Mouse (Mus musculus) thymus, adult 2 months (tissue): ENCODE results near the gene Lysmd2. TPM values are rescaled to one million over a fixed set of nuclear protein-coding genes. Genes with fewer than 3 reads are reported as not detected.
A peak's percentile ranks its signal among the peaks of the same experiment; 100 is the strongest.

ENCODE experiments used
- DNase-seq: peaks from one replicate; pipeline ENCODE4 v3.0.0; 2021
- H3K27ac ChIP-seq: fragments of 200-500 bp; 2 replicates; pipeline ENCODE4 v1.5.1; 2012; ENCODE audit warnings: low read length, control low read depth; ENCODE audit not compliant: control insufficient read depth, insufficient read depth
- H3K27me3 ChIP-seq: fragments of 200-500 bp; 2 replicates; pipeline ENCODE4 v1.6.1; 2012; ENCODE audit warnings: mild to moderate bottlenecking, low read length, moderate library complexity, mixed read lengths; ENCODE audit not compliant: control insufficient read depth, insufficient read depth
- H3K36me3 ChIP-seq: fragments of 200-500 bp; 2 replicates; pipeline ENCODE4 v1.6.1; 2012; ENCODE audit warnings: mild to moderate bottlenecking, low read length, moderate library complexity; ENCODE audit not compliant: control insufficient read depth, insufficient read depth
- H3K4me1 ChIP-seq: fragments of 200-500 bp; replicated peaks from 2 replicates; pipeline ENCODE4 v1.6.1; 2012; ENCODE audit warnings: low read length; ENCODE audit not compliant: control insufficient read depth, insufficient read depth
- H3K4me3 ChIP-seq: fragments of 200-500 bp; 2 replicates; pipeline ENCODE4 v1.5.1; 2012; ENCODE audit warnings: mild to moderate bottlenecking, low read length, control low read depth, moderate library complexity; ENCODE audit not compliant: control insufficient read depth, insufficient read depth
- CTCF ChIP-seq: fragments of 200-500 bp; IDR thresholded peaks from 2 replicates; pipeline ENCODE4 v1.5.1; 2012; ENCODE audit warnings: mild to moderate bottlenecking, control low read depth, low read length, moderate library complexity, borderline replicate concordance; ENCODE audit not compliant: control insufficient read depth, poor library complexity, insufficient read depth; ENCODE audit errors: extremely low read depth
- POLR2A ChIP-seq: fragments of 200-500 bp; IDR thresholded peaks from 2 replicates; pipeline ENCODE4 v1.6.1; 2012; ENCODE audit warnings: mild to moderate bottlenecking, low read length, control low read depth, moderate library complexity; ENCODE audit not compliant: control insufficient read depth, poor library complexity, insufficient read depth; ENCODE audit errors: extremely low read depth
- WGBS: fragments of 180-500 bp; shearing (Covaris S2); methylation state at CpG from one replicate; pipeline ENCODE4 v1.1.7; 2018; 5-methylcytosine and 5-hydroxymethylcytosine counted together
- polyA plus RNA-seq: library from polyadenylated mRNA; depleted of rRNA; stranded (reverse); fragments of >200 nt; gene quantifications from 2 replicates; pipeline ENCODE4 v1.2.3, GENCODE M21; 2012

Lysmd2 gene
- polyA plus RNA-seq, 1 experiment, result 16.4 TPM

DNA sequence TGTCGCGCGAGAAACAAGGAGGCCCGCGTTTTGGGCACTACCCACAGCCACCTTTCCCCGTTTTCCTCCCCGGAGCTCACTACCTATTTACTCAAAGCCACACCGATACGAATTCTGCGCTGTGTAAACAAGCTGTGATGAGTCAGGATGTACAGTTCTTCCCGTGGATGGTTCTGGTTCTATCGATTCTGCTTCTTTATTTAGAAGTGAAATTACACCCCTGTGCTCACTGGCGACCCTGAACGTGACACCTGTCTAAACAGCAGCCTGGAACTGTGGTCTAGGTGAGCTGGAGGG lies 715 bp downstream of the Lysmd2 start:
- H3K36me3 ChIP-seq, result no peaks in the 10 kb centered on the region
- H3K4me1 ChIP-seq, result peaks cover 2% of the 10 kb centered on the region
- DNase-seq, result no peak
- 4% methylated on average over 14 of the region's 14 CpGs for WGBS
- TF ChIP-seq CTCF (no peak), POLR2A (no peak)
- H3K27ac ChIP-seq, result no peak overlapping the region
- peaks cover 2% of the 10 kb centered on the region; the same call in 1 of the 2 replicates for H3K27me3 ChIP-seq
- peak overlapping the region; percentile 72 for H3K4me3 ChIP-seq

DNA sequence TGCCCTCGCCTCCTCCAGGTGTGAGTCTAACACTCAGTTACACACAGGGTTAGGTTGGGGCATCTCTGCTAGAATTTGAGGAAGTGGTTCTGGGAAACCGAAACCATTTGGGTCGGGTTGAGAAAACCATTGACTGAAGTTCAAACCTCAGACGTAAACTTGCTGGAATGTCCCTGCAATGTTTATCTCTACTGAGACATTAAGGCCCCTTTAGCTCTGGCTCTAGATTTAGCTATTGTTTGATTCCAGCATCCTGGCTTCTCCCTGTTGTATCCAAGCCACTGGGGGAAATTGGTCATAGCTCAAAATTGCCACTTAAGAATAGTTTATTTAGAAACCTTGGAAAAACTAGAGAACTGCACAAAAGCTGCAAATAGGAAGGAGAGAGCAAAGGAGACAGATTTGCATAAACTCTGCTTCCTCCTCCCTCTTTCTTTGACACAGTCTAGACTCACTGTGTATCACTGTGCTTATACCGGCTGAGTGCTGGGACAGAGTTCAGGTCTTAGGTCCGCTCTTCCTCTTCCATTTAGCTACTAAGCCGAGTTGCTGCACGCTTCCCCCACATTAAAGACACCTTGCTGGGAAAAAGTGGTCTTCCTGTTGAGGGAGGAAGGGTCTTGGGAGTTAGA lies 5.4 kb downstream of the Lysmd2 start:
- H3K27ac ChIP-seq, result no peak overlapping the region
- H3K36me3 ChIP-seq, result no peaks in the 10 kb centered on the region
- no peak for TF ChIP-seq CTCF
- no peak for TF ChIP-seq POLR2A
- 55% methylated on average over 8 of the region's 8 CpGs for WGBS
- DNase-seq, result no peak
- H3K27me3 ChIP-seq, result no peaks in the 10 kb centered on the region; the same call in 1 of the 2 replicates
- H3K4me1 ChIP-seq, result peaks cover 9% of the 10 kb centered on the region
- no peak overlapping the region for H3K4me3 ChIP-seq

DNA sequence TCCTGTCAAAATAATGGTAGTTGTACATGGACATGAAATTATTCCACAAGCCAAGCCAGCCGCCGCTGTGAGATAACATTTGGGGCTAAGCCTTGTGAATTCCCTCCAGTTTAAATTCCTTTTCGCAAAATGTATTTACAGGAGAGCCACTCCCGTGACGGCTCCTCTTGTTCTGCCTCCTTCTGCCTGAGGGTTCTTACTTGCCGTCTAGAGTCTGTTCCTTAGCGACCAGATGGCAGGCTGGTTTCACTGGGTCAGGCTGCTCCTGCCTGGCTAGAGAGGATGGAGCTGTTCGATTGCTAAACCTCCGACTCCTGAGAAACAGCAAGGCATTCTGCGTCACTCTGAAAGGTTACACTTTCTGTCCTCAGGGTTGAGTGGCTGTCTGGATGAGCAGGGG lies 6.6 kb downstream of the Lysmd2 start:
- TF ChIP-seq CTCF (no peak), POLR2A (no peak)
- 91% methylated on average over 10 of the region's 10 CpGs for WGBS

DNA sequence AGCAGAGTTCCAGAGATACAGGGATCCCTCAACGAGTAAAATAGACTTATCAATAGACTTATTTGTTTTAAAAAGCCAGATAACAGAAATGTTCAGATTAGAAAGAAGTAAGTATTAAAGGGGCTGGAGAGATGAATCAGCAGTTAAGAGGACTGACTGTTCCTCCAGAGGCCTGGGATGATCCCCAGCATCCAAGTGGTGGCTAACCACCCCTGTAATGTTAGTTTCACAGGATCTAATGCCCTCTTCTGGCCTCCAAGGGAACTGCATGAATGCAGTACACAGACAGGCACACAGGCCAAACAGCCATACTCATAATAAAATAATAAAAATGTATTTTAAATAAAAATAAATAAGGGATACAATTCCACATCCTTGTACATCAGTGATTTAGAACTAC lies 7.4 kb downstream of the Lysmd2 start:
- Histone ChIP-seq H3K27me3 (no peaks in the 10 kb centered on the region; the same call in 1 of the 2 replicates), H3K36me3 (no peaks in the 10 kb centered on the region), H3K4me1 (peaks cover 9% of the 10 kb centered on the region), H3K4me3 (no peak overlapping the region), H3K27ac (no peak overlapping the region)
- no peak for TF ChIP-seq CTCF
- TF ChIP-seq POLR2A, result no peak
- DNase-seq, result no peak
- WGBS, result 89% methylated on average over 1 of the region's 1 CpGs

More for the DNA sequence above, 6.6 kb downstream of the Lysmd2 start:
- H3K36me3 ChIP-seq, result no peaks in the 10 kb centered on the region
- peaks cover 9% of the 10 kb centered on the region for H3K4me1 ChIP-seq
- no peak overlapping the region for H3K27ac ChIP-seq
- H3K27me3 ChIP-seq, result no peaks in the 10 kb centered on the region; the same call in 1 of the 2 replicates
- H3K4me3 ChIP-seq, result no peak overlapping the region
- DNase-seq, result no peak

- TF ChIP-seq POLR2A, result no peak
- no peak for TF ChIP-seq CTCF
- no peaks in the 10 kb centered on the region for H3K27me3 ChIP-seq
- no peak overlapping the region for H3K4me3 ChIP-seq
- H3K4me1 ChIP-seq, result peaks cover 9% of the 10 kb centered on the region
- no peak overlapping the region for H3K27ac ChIP-seq
- WGBS, result 86% methylated on average over 8 of the region's 8 CpGs
- no peak for DNase-seq
- no peaks in the 10 kb centered on the region for H3K36me3 ChIP-seq
These were observed 8.1 kb downstream of the Lysmd2 start for GRCm38 (mm10) chr9:75633603-75634002.

DNA sequence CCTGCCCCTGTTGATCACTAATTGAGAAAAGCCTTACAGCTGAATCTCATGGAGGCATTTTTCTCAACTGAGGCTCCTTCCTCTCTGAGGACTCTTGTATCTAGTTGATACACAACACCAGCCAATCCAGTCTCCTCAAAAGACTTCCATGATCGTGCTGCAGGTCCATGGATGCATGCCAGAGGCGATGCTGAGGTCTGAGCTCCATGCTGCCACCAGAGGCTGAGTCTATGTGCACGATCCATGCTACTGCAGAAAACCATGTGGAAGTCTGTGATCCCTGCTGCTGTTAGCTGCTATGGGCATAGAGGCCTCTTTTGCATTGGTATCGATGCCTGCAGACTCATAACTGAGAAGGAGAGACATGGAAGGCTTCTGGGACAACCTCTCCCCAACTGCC lies 8.7 kb downstream of the Lysmd2 start:
- no peak for TF ChIP-seq CTCF
- TF ChIP-seq POLR2A, result no peak

GRCm38 (mm10) chr9:75645405-75645804 lies 19.9 kb downstream of the Lysmd2 start:
- DNase-seq, result peak; percentile 51
- 13% methylated on average over 3 of the region's 3 CpGs for WGBS

More for the DNA sequence above, 8.7 kb downstream of the Lysmd2 start:
- no peaks in the 10 kb centered on the region for H3K27me3 ChIP-seq
- DNase-seq, result no peak
- no peak overlapping the region for H3K27ac ChIP-seq
- no peak overlapping the region for H3K4me3 ChIP-seq
- WGBS, result 97% methylated on average over 4 of the region's 4 CpGs
- peaks cover 9% of the 10 kb centered on the region for H3K4me1 ChIP-seq
- H3K36me3 ChIP-seq, result no peaks in the 10 kb centered on the region

More at GRCm38 (mm10) chr9:75645405-75645804, 19.9 kb downstream of the Lysmd2 start:
- Histone ChIP-seq H3K36me3 (no peaks in the 10 kb centered on the region), H3K4me3 (no peak overlapping the region), H3K4me1 (peaks cover 21% of the 10 kb centered on the region), H3K27ac (peak overlapping the region; percentile 97), H3K27me3 (no peaks in the 10 kb centered on the region)
- no peak for TF ChIP-seq POLR2A
- no peak for TF ChIP-seq CTCF
